Mouse (Mus musculus): ENCODE measurements around the gene Npepl1.

DNA sequence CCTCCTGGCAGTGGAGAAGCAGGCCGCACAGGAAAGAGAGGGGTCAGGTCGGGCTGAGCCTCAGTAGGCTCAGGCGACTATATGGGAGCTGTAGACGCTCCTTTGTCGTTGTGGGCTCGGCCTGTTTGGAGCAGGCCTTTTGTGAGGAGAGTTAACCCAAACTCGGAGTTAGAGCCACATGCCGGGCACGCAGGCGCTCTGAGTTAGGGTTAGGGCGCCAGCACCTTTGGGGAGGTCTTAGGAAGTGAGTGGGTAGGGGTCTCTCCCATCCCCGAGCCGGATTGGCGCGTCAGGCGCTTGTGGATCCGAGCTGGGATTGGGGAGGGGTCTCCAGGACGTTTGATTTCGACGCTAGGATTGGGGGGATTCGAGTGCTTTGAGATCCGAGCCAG, 33.7 kb upstream of the Npepl1 start:
- no peak for TF ChIP-seq CTCF (IDR thresholded peaks at IDR 0.05; ENCODE audit: low read depth, low read length)
- TF ChIP-seq POLR2A (IDR thresholded peaks at IDR 0.05; ENCODE audit: borderline replicate concordance, low read depth, low read length) = no peak

All from bone marrow macrophage, adult 2 months (primary cell).